Mouse (Mus musculus) lung, embryonic 15.5 days (tissue): ENCODE data around the gene Sept12. TPM values are rescaled to one million over a fixed set of nuclear protein-coding genes. Genes with fewer than 3 reads are reported as not detected.
A peak's percentile ranks its signal among the peaks of the same experiment; 100 is the strongest.

Source experiments
- ATAC-seq: fragments of 200-750 bp; cut with Nextera tagmentation; 2 replicates; pipeline ENCODE4 v1.8.0; 2017; ENCODE audit warnings: moderate number of reproducible peaks, borderline replicate concordance; ENCODE audit not compliant: low FRiP score, low TSS enrichment; ENCODE audit errors: extremely low read depth
- H3K27ac ChIP-seq: fragments of 300-500 bp; sonication (generic); 2 replicates; pipeline ENCODE4 v1.5.1; 2015; ENCODE audit warnings: moderate library complexity, mild to moderate bottlenecking, inconsistent platforms
- H3K27me3 ChIP-seq: fragments of 300-500 bp; sonication (generic); 2 replicates; pipeline ENCODE4 v1.6.1; 2015; ENCODE audit warnings: inconsistent platforms
- H3K36me3 ChIP-seq: fragments of 300-500 bp; sonication (generic); 2 replicates; pipeline ENCODE4 v1.6.1; 2015; ENCODE audit warnings: inconsistent platforms
- H3K4me1 ChIP-seq: fragments of 300-500 bp; sonication (generic); 2 replicates; pipeline ENCODE4 v1.6.1; 2015; ENCODE audit warnings: inconsistent platforms
- H3K4me2 ChIP-seq: fragments of 300-500 bp; sonication (generic); 2 replicates; pipeline ENCODE4 v1.6.1; 2015; ENCODE audit warnings: inconsistent platforms, mild to moderate bottlenecking, moderate library complexity
- H3K4me3 ChIP-seq: fragments of 300-500 bp; sonication (generic); 2 replicates; pipeline ENCODE4 v1.5.1; 2015; ENCODE audit warnings: mild to moderate bottlenecking, inconsistent platforms
- H3K9ac ChIP-seq: fragments of 300-500 bp; sonication (generic); 2 replicates; pipeline ENCODE4 v1.6.1; 2015; ENCODE audit warnings: inconsistent platforms
- H3K9me3 ChIP-seq: fragments of 300-500 bp; sonication (generic); 2 replicates; pipeline ENCODE4 v1.6.1; 2016; ENCODE audit warnings: inconsistent platforms
- WGBS: fragments of 180-500 bp; shearing (Covaris S2); methylation state at CpG from one replicate; pipeline ENCODE4 v1.1.7; 2015; 5-methylcytosine and 5-hydroxymethylcytosine counted together
- polyA plus RNA-seq: library from polyadenylated mRNA; unstranded; fragments of >200 nt; fragmentation: Nextera tagmentation; extraction: Ambion mirVana; gene quantifications from 2 replicates; pipeline ENCODE4 v1.2.1, GENCODE M21; 2015

Gene Sept12
- polyA plus RNA-seq, 1 experiment from 2014 or later = 0.31 TPM

DNA sequence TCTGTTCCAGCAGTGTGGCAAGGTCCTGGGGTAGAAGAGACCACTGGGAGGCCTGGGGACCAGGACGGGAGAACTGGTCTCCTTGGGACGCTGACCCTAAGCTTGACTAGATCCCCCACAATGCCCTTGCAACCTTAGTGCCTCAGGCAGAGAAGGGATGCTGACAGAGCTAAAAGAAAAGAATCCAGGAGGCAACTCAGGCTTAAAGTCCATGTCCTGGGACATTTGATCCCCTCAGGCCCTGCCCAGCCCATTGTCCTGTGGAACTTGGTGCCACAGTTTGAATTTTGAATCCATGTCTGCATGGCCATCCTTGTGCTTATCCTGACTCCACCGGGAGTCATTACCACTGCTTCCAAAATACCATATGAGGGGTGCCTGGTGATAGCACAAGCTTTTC, 51.5 kb downstream of the Sept12 start:
- Histone ChIP-seq H3K27ac (no peak overlapping the region), H3K27me3 (no peaks in the 10 kb centered on the region), H3K9me3 (no peaks in the 10 kb centered on the region), H3K36me3 (peaks cover 82% of the 10 kb centered on the region), H3K9ac (no peak overlapping the region), H3K4me2 (no peak overlapping the region), H3K4me3 (no peak overlapping the region), H3K4me1 (no peaks in the 10 kb centered on the region)
- no peak for ATAC-seq
- 86% methylated on average over 3 of the region's 3 CpGs for WGBS

DNA sequence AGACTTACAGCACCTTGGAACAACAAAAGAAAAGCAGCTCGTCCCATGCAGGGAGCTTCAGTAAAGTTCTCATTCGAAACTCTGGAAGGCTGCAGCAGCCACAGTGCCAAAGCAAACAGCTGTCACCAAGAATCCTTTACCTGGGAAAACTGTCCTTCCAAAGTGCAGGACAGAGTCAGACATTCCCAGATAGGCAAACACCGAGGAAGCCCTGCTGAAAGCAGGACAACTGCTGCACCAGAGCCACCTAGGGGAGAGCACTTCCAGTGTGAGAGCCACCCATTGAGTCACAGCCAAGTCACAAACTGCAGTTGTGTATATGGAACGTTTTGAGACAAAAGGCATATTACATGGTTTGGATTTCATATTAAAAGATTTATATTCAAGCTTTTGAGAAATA, 52.2 kb downstream of the Sept12 start:
- H3K4me1 ChIP-seq = peaks cover under 1% of the 10 kb centered on the region; the same call in 1 of the 2 replicates
- H3K27ac ChIP-seq = no peak overlapping the region
- ATAC-seq = no peak
- H3K36me3 ChIP-seq = peaks cover 84% of the 10 kb centered on the region
- no peak overlapping the region for H3K4me3 ChIP-seq
- 72% methylated on average over 4 of the region's 4 CpGs for WGBS
- no peaks in the 10 kb centered on the region for H3K27me3 ChIP-seq
- H3K9me3 ChIP-seq = no peaks in the 10 kb centered on the region
- no peak overlapping the region for H3K4me2 ChIP-seq
- H3K9ac ChIP-seq = no peak overlapping the region

DNA sequence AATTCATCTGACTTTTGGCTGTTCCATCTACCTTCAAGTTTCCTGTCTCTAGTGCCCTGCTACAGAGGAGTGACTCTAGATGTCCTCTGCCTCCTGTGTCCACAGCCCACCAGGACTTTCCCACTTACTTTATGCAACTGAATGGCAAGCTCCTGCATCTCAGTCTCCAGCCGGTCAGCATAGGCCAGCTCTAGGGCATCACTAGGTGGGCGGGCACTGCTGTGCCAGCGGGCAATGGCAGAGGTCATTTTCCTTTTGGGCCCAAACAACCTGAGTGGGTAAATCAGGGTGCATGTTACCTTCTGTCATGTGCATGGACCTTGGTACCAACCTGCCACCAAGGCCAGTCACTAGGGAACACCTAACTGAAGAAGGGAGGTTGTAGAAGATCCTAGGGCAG, 54.2 kb downstream of the Sept12 start:
- H3K9me3 ChIP-seq = no peaks in the 10 kb centered on the region
- peaks cover 77% of the 10 kb centered on the region for H3K36me3 ChIP-seq
- no peak overlapping the region for H3K27ac ChIP-seq
- ATAC-seq = no peak
- H3K4me1 ChIP-seq = peaks cover 11% of the 10 kb centered on the region
- no peak overlapping the region for H3K4me3 ChIP-seq
- 92% methylated on average over 3 of the region's 3 CpGs for WGBS
- H3K9ac ChIP-seq = no peak overlapping the region
- no peak overlapping the region for H3K4me2 ChIP-seq
- H3K27me3 ChIP-seq = no peaks in the 10 kb centered on the region

DNA sequence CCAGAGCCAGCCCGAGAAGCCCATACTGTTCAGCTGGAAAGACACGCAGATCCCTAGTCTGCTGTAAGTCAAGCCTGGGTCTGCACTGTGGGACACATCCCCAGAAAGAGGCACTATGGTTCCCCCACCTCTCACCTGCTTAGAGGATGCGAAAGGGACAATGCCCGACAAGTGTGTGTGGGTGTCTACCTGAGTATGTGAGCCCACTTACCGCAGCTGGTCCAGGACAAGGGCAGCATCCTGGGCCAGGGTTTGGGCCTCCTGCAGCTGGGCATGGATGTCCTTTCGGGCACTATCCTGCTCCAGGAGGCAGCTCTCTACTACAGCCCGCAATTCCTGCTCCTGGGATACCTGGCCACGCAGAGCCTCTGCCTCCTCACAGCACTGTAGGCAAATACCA, 54.8 kb downstream of the Sept12 start:
- peaks cover 11% of the 10 kb centered on the region for H3K4me1 ChIP-seq
- 94% methylated on average over 8 of the region's 8 CpGs for WGBS
- ATAC-seq = no peak

DNA sequence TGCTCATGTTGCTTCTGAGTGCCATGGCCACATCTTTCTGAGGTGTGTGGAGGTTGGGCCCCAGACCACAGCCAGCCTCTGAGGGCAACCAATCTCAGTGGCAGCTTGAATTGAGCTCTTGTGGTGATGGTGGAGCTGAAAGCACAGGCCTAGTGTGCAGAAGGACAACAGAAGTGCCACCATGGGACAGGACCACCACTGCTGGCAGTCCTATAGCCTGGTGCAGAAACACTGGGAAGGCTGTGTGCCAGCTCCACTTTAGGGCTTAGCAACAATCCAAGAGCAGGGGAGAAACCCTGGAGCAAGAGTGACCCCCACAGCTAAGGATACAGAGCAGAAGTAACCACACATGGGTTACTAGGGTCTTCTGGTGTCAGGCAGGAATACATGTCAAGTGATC, 56.6 kb downstream of the Sept12 start:
- Histone ChIP-seq H3K36me3 (peaks cover 69% of the 10 kb centered on the region), H3K4me3 (no peak overlapping the region), H3K4me1 (peaks cover 11% of the 10 kb centered on the region), H3K27me3 (no peaks in the 10 kb centered on the region), H3K4me2 (no peak overlapping the region), H3K27ac (no peak overlapping the region), H3K9me3 (no peaks in the 10 kb centered on the region), H3K9ac (no peak overlapping the region)
- no peak for ATAC-seq

More for the DNA sequence above, 54.8 kb downstream of the Sept12 start:
- H3K4me3 ChIP-seq = no peak overlapping the region
- no peaks in the 10 kb centered on the region for H3K27me3 ChIP-seq
- H3K27ac ChIP-seq = no peak overlapping the region
- H3K9me3 ChIP-seq = no peaks in the 10 kb centered on the region
- H3K4me2 ChIP-seq = no peak overlapping the region
- H3K9ac ChIP-seq = no peak overlapping the region
- peaks cover 74% of the 10 kb centered on the region for H3K36me3 ChIP-seq

DNA sequence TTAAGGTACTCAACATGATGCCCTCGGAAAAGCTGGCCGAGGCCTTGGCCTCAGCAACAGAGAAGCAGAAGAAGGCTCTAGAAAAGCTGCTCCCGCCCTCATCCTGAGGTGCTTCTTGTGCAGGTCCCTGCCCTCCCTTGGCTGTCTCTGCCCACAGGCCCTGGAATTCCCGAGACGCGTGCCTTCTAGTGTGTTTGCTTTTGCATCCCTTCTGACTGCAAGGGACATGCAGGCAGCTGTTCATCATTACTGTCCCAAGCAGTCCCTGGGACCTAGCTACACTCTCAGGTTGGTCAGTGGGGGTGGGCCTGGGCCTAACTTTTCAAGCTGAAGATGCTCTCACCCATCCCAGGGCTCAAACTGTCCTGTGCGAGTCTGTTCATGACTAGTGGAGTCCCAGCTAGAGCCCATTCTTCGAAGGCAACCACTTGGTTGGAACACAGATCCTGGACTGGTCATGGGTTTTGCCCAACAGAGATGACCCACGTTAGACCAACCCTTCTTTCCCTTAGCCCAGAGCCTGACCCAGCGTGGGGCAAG, 57.3 kb downstream of the Sept12 start:
- no peak overlapping the region for H3K27ac ChIP-seq
- no peak overlapping the region; the same call in 1 of the 2 replicates for H3K9ac ChIP-seq
- H3K9me3 ChIP-seq = no peaks in the 10 kb centered on the region
- H3K4me3 ChIP-seq = peak overlapping the region; percentile 88; the same call in 1 of the 2 replicates
- H3K4me1 ChIP-seq = peaks cover 11% of the 10 kb centered on the region
- H3K27me3 ChIP-seq = no peaks in the 10 kb centered on the region
- no peak for ATAC-seq
- WGBS = 81% methylated on average over 10 of the region's 10 CpGs
- peak overlapping the region; percentile 92; the same call in 1 of the 2 replicates for H3K4me2 ChIP-seq
- H3K36me3 ChIP-seq = peaks cover 69% of the 10 kb centered on the region

DNA sequence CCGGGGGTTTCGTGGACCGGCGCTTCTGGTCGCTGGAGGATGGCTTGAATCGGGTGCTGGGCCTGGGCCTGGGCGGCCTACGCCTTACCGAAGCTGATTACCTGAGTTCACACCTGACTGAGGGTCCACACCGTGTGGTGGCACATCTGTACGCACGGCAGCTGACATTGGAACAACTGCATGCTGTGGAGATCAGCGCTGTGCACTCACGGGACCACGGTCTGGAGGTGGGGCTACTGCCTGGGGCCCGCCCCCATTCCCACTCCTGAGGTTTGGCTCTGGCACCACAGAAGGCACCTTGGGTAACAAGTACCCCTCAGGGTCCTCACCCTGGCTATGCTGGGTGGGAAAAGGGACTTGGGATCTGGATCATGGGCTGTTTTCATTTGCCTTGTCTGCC, 58.2 kb downstream of the Sept12 start:
- Histone ChIP-seq H3K27me3 (no peaks in the 10 kb centered on the region), H3K36me3 (peaks cover 70% of the 10 kb centered on the region), H3K4me1 (peaks cover 11% of the 10 kb centered on the region), H3K4me3 (peak overlapping the region; percentile 88), H3K27ac (peak overlapping the region; percentile 85), H3K4me2 (peak overlapping the region; percentile 92), H3K9me3 (no peaks in the 10 kb centered on the region), H3K9ac (peak overlapping the region; percentile 96)
- peak; percentile 73 for ATAC-seq
- WGBS = 1% methylated on average over 16 of the region's 16 CpGs

DNA sequence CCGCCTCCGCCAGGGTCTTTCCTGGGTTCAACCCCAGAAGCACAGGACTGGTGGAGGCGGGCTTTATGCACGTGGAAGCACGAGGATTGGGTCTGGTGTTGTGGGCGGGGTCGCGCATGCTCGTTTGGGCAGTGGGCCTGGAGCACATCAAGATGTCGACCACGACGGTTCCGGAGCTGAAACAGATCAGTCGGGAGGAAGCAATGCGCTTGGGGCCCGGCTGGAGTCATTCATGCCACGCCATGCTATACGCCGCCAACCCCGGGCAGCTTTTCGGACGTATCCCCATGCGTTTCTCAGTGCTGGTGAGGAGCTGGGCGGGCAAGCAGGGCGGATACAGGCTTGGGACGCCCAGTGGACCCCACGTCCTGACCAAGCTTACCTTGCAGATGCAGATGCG, 58.7 kb downstream of the Sept12 start:
- Histone ChIP-seq H3K4me1 (peaks cover 11% of the 10 kb centered on the region), H3K9me3 (no peaks in the 10 kb centered on the region), H3K27me3 (no peaks in the 10 kb centered on the region), H3K4me3 (peak overlapping the region; percentile 88), H3K27ac (peak overlapping the region; percentile 85), H3K36me3 (peaks cover 74% of the 10 kb centered on the region), H3K9ac (peak overlapping the region; percentile 96), H3K4me2 (peak overlapping the region; percentile 92)
- WGBS = under 1% methylated on average over 28 of the region's 28 CpGs
- peak; percentile 96 for ATAC-seq

DNA sequence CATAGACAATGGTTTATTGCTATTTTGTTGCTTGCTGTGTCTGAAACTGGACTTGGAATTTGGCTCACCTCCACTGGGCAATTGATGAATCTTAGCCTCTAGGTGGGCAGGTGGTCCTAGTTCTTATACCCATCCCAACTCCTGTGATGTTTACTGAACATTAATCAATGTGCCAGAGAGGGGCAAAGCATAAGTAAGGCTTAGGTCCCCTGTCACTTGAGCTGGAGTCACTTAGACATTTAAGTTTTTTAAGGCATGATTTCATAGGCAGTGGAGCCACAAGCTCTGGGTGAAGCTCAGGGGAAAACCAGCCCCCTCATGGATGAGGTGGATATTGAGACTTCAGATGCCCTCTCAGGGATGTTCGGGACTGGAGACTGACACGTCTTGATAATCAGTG, 59.2 kb downstream of the Sept12 start, which contains the start of gene Nudt16l1:
TSS of gene Nudt16l1 (plus strand) at position 301 of the 400 bp plus-strand sequence.
- Histone ChIP-seq H3K4me3 (peak within 1 kb of the TSS; percentile 88), H3K9me3 (no peaks in the 10 kb centered on the region), H3K4me2 (peak within 1 kb of the TSS; percentile 92), H3K9ac (peak within 1 kb of the TSS; percentile 96), H3K27ac (peak within 1 kb of the TSS; percentile 85), H3K27me3 (no peaks in the 10 kb centered on the region), H3K36me3 (peaks cover 74% of the 10 kb centered on the region), H3K4me1 (peaks cover 11% of the 10 kb centered on the region)
- whole genome bisulfite sequencing = 9% methylated on average over 2 of the region's 2 CpGs
- ATAC-seq = no peak

DNA sequence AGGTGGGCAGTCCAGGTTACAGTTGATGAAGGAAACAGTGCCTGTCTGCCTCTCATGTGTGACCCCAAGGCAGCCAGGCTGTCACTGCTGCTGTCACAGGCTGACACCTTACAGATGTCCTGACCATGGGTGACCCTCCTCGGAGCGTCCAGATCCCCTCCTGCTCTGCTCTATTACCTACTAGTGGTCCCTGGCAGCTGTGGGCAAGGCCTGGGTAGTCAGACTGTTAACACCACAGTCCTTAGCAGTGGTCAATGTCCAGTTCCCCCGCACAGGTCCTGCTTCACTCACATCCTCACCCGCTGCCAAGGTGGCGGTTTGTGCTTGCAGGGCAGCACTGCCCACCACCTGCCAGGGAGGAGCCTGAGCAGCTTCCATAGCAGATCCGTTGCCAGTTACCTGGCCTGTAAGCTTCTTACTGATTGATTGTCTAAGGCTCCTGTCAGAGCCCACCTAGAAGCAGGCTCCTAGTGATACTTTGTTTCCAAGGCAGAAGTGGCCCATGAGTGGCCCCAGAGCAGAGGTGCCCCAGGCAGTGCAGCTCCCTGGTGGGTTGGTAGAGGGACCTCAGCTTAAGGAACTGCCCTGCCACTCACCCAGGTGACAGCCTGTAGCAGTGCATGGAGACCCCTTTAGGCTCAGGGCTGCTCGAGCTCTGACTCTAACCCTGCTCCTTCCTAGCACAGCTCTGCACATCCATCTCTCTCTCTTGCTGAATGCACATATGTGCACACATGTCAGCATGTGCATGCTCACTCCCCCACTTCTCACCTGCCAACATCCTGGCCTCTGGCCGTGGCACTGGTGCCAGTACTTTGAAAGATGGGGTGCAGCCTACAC, 60.1 kb downstream of the Sept12 start:
- H3K36me3 ChIP-seq = peaks cover 75% of the 10 kb centered on the region
- H3K4me3 ChIP-seq = no peak overlapping the region
- no peak overlapping the region for H3K9ac ChIP-seq
- H3K27ac ChIP-seq = no peak overlapping the region
- H3K27me3 ChIP-seq = no peaks in the 10 kb centered on the region
- H3K9me3 ChIP-seq = no peaks in the 10 kb centered on the region
- ATAC-seq = no peak
- 83% methylated on average over 8 of the region's 8 CpGs for WGBS
- no peak overlapping the region for H3K4me2 ChIP-seq
- peaks cover 11% of the 10 kb centered on the region for H3K4me1 ChIP-seq
